Mouse (Mus musculus) erythroblast, embryonic 14.5 days (primary cell): ENCODE results near the gene Slc22a14.

Source experiments
- GATA1 ChIP-seq: IDR thresholded peaks from 2 replicates; pipeline ENCODE4 v1.6.1; 2012; ENCODE audit warnings: low read length, inconsistent platforms, mixed read lengths
- TAL1 ChIP-seq: IDR thresholded peaks from 3 replicates; pipeline ENCODE4 v1.6.1; 2012; ENCODE audit warnings: low read length, inconsistent platforms, mixed read lengths

- TF ChIP-seq GATA1 (no peak), TAL1 (no peak)
Measured at GRCm38 (mm10) chr9:119355943-119356342, 9.4 kb downstream of the Slc22a14 start.
